In genomic region chr6:128425046-128425445, GRCm38 (mm10) we compare ENCODE assay signal across 8 mouse cellular contexts. TPM values are rescaled to one million over a fixed set of nuclear protein-coding genes. Genes with fewer than 3 reads are reported as not detected.
A peak's percentile ranks its signal among the peaks of the same experiment; 100 is the strongest.
DNase-seq lines count a peak whose midpoint lies in the region; ATAC-seq and TF ChIP-seq lines count a peak whose summit lies in the region.

No protein-coding gene starts in this region.

- intact Hi-C loops in left cerebral cortex, adult 2 months (cut with DNase I), result no loop called here

- H3K9me3 ChIP-seq in embryonic facial prominence, embryonic 12.5 days, result no peaks in the 10 kb centered on the region
- no peaks in the 10 kb centered on the region for H3K9me3 ChIP-seq in hindbrain, embryonic 16.5 days (ENCODE audit: control insufficient read depth, low read length)
- H3K9me3 ChIP-seq in midbrain, postnatal 0 days (ENCODE audit: low read length), result no peaks in the 10 kb centered on the region

- 21% methylated on average over 9 of the region's 9 CpGs for WGBS in embryonic facial prominence, embryonic 12.5 days
- 17% methylated on average over 9 of the region's 9 CpGs for WGBS in hindbrain, embryonic 16.5 days
- 20% methylated on average over 9 of the region's 9 CpGs for WGBS in midbrain, postnatal 0 days

- H3K4me3 ChIP-seq in left cerebral cortex, adult 2 months, result peak overlapping the region; percentile 68
- peak overlapping the region; percentile 60 for H3K4me3 ChIP-seq in embryonic facial prominence, embryonic 12.5 days
- peak overlapping the region; percentile 61 for H3K4me3 ChIP-seq in hindbrain, embryonic 16.5 days (ENCODE audit: low read length)
- peak overlapping the region; percentile 43 for H3K4me3 ChIP-seq in midbrain, postnatal 0 days (ENCODE audit: low read depth, low read length)

- H3K36me3 ChIP-seq in embryonic facial prominence, embryonic 12.5 days, result peaks cover 23% of the 10 kb centered on the region
- peaks cover 11% of the 10 kb centered on the region for H3K36me3 ChIP-seq in hindbrain, embryonic 16.5 days (ENCODE audit: control insufficient read depth, insufficient read depth, low read length)
- peaks cover 7% of the 10 kb centered on the region; the same call in 1 of the 2 replicates for H3K36me3 ChIP-seq in midbrain, postnatal 0 days (ENCODE audit: insufficient read depth, low read length)

- 0 out of 2 replicates have a peak, but pooled peaks cover 3% of the 10 kb centered on the region for H3K4me1 ChIP-seq in embryonic facial prominence, embryonic 12.5 days
- H3K4me1 ChIP-seq in hindbrain, embryonic 16.5 days (ENCODE audit: control insufficient read depth, insufficient read depth, low read depth, low read length), result peaks cover 2% of the 10 kb centered on the region; the same call in 1 of the 2 replicates
- H3K4me1 ChIP-seq in midbrain, postnatal 0 days (ENCODE audit: insufficient read depth, low read length), result no peaks in the 10 kb centered on the region

- peak overlapping the region; percentile 100 for H3K27ac ChIP-seq in left cerebral cortex, adult 2 months
- peak overlapping the region; percentile 92; the same call in 1 of the 2 replicates for H3K27ac ChIP-seq in embryonic facial prominence, embryonic 12.5 days
- peak overlapping the region; percentile 99 for H3K27ac ChIP-seq in hindbrain, embryonic 16.5 days (ENCODE audit: low read depth, low read length)
- peak overlapping the region; percentile 97 for H3K27ac ChIP-seq in midbrain, postnatal 0 days (ENCODE audit: low read depth, low read length)

- peak overlapping the region; percentile 65 for H3K9ac ChIP-seq in embryonic facial prominence, embryonic 12.5 days
- H3K9ac ChIP-seq in hindbrain, embryonic 16.5 days (ENCODE audit: low read depth, low read length), result peak overlapping the region; percentile 85
- peak overlapping the region; percentile 58 for H3K9ac ChIP-seq in midbrain, postnatal 0 days (replicated peaks; ENCODE audit: low read length, poor library complexity, severe bottlenecking)

- no peaks in the 10 kb centered on the region for H3K27me3 ChIP-seq in embryonic facial prominence, embryonic 12.5 days
- H3K27me3 ChIP-seq in hindbrain, embryonic 16.5 days (replicated peaks; ENCODE audit: control insufficient read depth, insufficient read depth, low read length), result no peaks in the 10 kb centered on the region
- no peaks in the 10 kb centered on the region for H3K27me3 ChIP-seq in midbrain, postnatal 0 days (ENCODE audit: insufficient read depth, low read length)

- no peak for DNase-seq in left cerebral cortex, adult 2 months (ENCODE audit: extremely low spot score in 1 of 2, low spot score in 2 of 2)
- DNase-seq in left cerebral cortex, adult 8-10 months (ENCODE audit: low spot score in 2 of 2), result no peak
- no peak for DNase-seq in midbrain, postnatal 0 days (ENCODE audit: low spot score)
- no peak for DNase-seq in layer of hippocampus, postnatal 36 days
- DNase-seq in c-Kit-positive CD71-positive TER-119-positive erythroid progenitor cells, embryonic 14.5 days (ENCODE audit: low spot score), result no peak
- no peak for DNase-seq in spleen, postnatal 10 days (ENCODE audit: low spot score in 2 of 2)

- TF ChIP-seq CTCF in left cerebral cortex, adult 2 months (IDR thresholded peaks at IDR 0.05), result no peak
- no peak for TF ChIP-seq CTCF in midbrain, postnatal 0 days (IDR thresholded peaks at IDR 0.05)

- ATAC-seq in embryonic facial prominence, embryonic 12.5 days (ENCODE audit: insufficient number of reproducible peaks, insufficient read depth, low FRiP score, low TSS enrichment), result no peak
- 0 out of 2 replicates have a peak, but pooled peaks have one; percentile 1 for ATAC-seq in hindbrain, embryonic 16.5 days
- ATAC-seq in midbrain, postnatal 0 days (ENCODE audit: low FRiP score), result no peak

- H3K4me2 ChIP-seq in embryonic facial prominence, embryonic 12.5 days (replicated peaks), result peak overlapping the region; percentile 73
- peak overlapping the region; percentile 73 for H3K4me2 ChIP-seq in hindbrain, embryonic 16.5 days (ENCODE audit: low read length)
- H3K4me2 ChIP-seq in midbrain, postnatal 0 days (ENCODE audit: low read depth, low read length, poor library complexity, severe bottlenecking), result peak overlapping the region; percentile 71

RNA-seq across cellular contexts. Expression of gene Itfg2, which starts 0.3 kb away (rescaled TPM):
- 10 to 100 TPM; 34.8 to 36.0 TPM for total RNA-seq in left cerebral cortex, adult 2 months (2021)
- 10 to 100 TPM; 25.7 to 34.9 (median 29.0) TPM for total RNA-seq in left cerebral cortex, adult 8-10 months (2022)
- 38.4 and 40.0 TPM in 2 replicates for polyA plus RNA-seq in embryonic facial prominence, embryonic 12.5 days (2016; fragmentation: Nextera tagmentation; extraction: Ambion mirVana)
- 35.7 and 46.9 TPM in 2 replicates for polyA plus RNA-seq in hindbrain, embryonic 16.5 days (2015; fragmentation: Nextera tagmentation; extraction: Ambion mirVana)
- 37.3 and 40.2 TPM in 2 replicates for total RNA-seq in midbrain, postnatal 0 days (2014; rRNA removed)
- polyA plus RNA-seq in midbrain, postnatal 0 days (2015; fragmentation: Nextera tagmentation; extraction: Ambion mirVana), result 37.4 and 41.5 TPM in 2 replicates
- 10 to 100 TPM; 18.2 to 25.4 TPM for total RNA-seq in layer of hippocampus, postnatal 36 days (2021)

RNA-seq across cellular contexts. Expression of gene Fkbp4, which starts 13.4 kb away (rescaled TPM):
- total RNA-seq in left cerebral cortex, adult 2 months (2021), result 100 to 1,000 TPM; 118 TPM
- total RNA-seq in left cerebral cortex, adult 8-10 months (2022), result 100 to 1,000 TPM; 107 to 120 (median 113) TPM
- 502 TPM in 2 replicates for polyA plus RNA-seq in embryonic facial prominence, embryonic 12.5 days (2016; fragmentation: Nextera tagmentation; extraction: Ambion mirVana)
- polyA plus RNA-seq in hindbrain, embryonic 16.5 days (2015; fragmentation: Nextera tagmentation; extraction: Ambion mirVana), result 341 and 344 TPM in 2 replicates
- 164 and 180 TPM in 2 replicates for total RNA-seq in midbrain, postnatal 0 days (2014; rRNA removed)
- polyA plus RNA-seq in midbrain, postnatal 0 days (2015; fragmentation: Nextera tagmentation; extraction: Ambion mirVana), result 245 and 253 TPM in 2 replicates
- 100 to 1,000 TPM; 123 to 134 TPM for total RNA-seq in layer of hippocampus, postnatal 36 days (2021)

RNA-seq across cellular contexts. Expression of gene Nrip2, which starts 25.9 kb away (rescaled TPM):
- total RNA-seq in left cerebral cortex, adult 2 months (2021), result 10 to 100 TPM; 12.7 to 13.7 TPM
- total RNA-seq in left cerebral cortex, adult 8-10 months (2022), result 10 to 100 TPM; 11.6 to 14.2 (median 11.9) TPM
- polyA plus RNA-seq in embryonic facial prominence, embryonic 12.5 days (2016; fragmentation: Nextera tagmentation; extraction: Ambion mirVana), result 3.6 and 3.7 TPM in 2 replicates
- polyA plus RNA-seq in hindbrain, embryonic 16.5 days (2015; fragmentation: Nextera tagmentation; extraction: Ambion mirVana), result 11.0 and 11.3 TPM in 2 replicates
- total RNA-seq in midbrain, postnatal 0 days (2014; rRNA removed), result 11.6 and 12.6 TPM in 2 replicates
- polyA plus RNA-seq in midbrain, postnatal 0 days (2015; fragmentation: Nextera tagmentation; extraction: Ambion mirVana), result 13.0 and 14.5 TPM in 2 replicates
- 10 to 100 TPM; 16.0 to 18.1 TPM for total RNA-seq in layer of hippocampus, postnatal 36 days (2021)

RNA-seq across cellular contexts. Expression of gene Gm44596, which starts 49.7 kb away (rescaled TPM):
- total RNA-seq in left cerebral cortex, adult 2 months (2021), result not detected
- not detected for total RNA-seq in left cerebral cortex, adult 8-10 months (2022)
- not detected in 2 replicates for polyA plus RNA-seq in embryonic facial prominence, embryonic 12.5 days (2016; fragmentation: Nextera tagmentation; extraction: Ambion mirVana)
- not detected in 2 replicates for polyA plus RNA-seq in hindbrain, embryonic 16.5 days (2015; fragmentation: Nextera tagmentation; extraction: Ambion mirVana)
- not detected in 2 replicates for total RNA-seq in midbrain, postnatal 0 days (2014; rRNA removed)
- polyA plus RNA-seq in midbrain, postnatal 0 days (2015; fragmentation: Nextera tagmentation; extraction: Ambion mirVana), result not detected in 2 replicates
- total RNA-seq in layer of hippocampus, postnatal 36 days (2021), result not detected

RNA-seq across cellular contexts. Expression of gene Tex52, which starts 49.8 kb away (rescaled TPM):
- 1 to 10 TPM in 1 of 2 experiments, under 1 TPM in 1; 0.79 to 1.1 TPM for total RNA-seq in left cerebral cortex, adult 2 months (2021)
- total RNA-seq in left cerebral cortex, adult 8-10 months (2022), result 1 to 10 TPM; 1.6 to 2.3 (median 1.9) TPM
- polyA plus RNA-seq in embryonic facial prominence, embryonic 12.5 days (2016; fragmentation: Nextera tagmentation; extraction: Ambion mirVana), result 0.42 and 0.85 TPM in 2 replicates
- polyA plus RNA-seq in hindbrain, embryonic 16.5 days (2015; fragmentation: Nextera tagmentation; extraction: Ambion mirVana), result 0.61 and 0.82 TPM in 2 replicates
- total RNA-seq in midbrain, postnatal 0 days (2014; rRNA removed), result 1.0 and 2.0 TPM in 2 replicates
- 0.29 and 0.39 TPM in 2 replicates for polyA plus RNA-seq in midbrain, postnatal 0 days (2015; fragmentation: Nextera tagmentation; extraction: Ambion mirVana)
- total RNA-seq in layer of hippocampus, postnatal 36 days (2021), result 1 to 10 TPM in 1 of 2 experiments, under 1 TPM in 1; 0.68 to 1.5 TPM
